Mouse (Mus musculus) heart, adult 2 months (tissue): Measurements from ENCODE around the gene Clic6.

Source experiments
- CTCF ChIP-seq: fragments of 200-600 bp; IDR thresholded peaks from 2 replicates; pipeline ENCODE4 v1.8.1; 2022; ENCODE audit warnings: antibody characterized with exemption, mild to moderate bottlenecking, moderate library complexity
- POLR2A ChIP-seq: fragments of 200-500 bp; IDR thresholded peaks from 2 replicates; pipeline ENCODE4 v1.6.1; 2011; ENCODE audit warnings: mild to moderate bottlenecking, low read depth, low read length, control low read depth; ENCODE audit not compliant: insufficient read depth

- no peak for TF ChIP-seq POLR2A
- TF ChIP-seq CTCF = no peak
Measured at GRCm38 (mm10) chr16:92580981-92581380, 95.4 kb downstream of the Clic6 start.
